Mouse (Mus musculus): ENCODE measurements around the gene Rfwd3. TPM values are rescaled to one million over a fixed set of nuclear protein-coding genes. Genes with fewer than 3 reads are reported as not detected.
"Not testable (repeated sequence)": the region's sequence is repeated elsewhere in the genome, so short reads cannot be mapped to it uniquely, and the experiment has no call there.

The Rfwd3 gene
- polyA plus RNA-seq, 1 experiment, result 34.4 TPM

GRCm38 (mm10) chr8:111325222-111325790, 25.3 kb upstream of the Rfwd3 start:
- no peaks in the 10 kb centered on the region; the same call in 1 of the 2 replicates for H3K4me1 ChIP-seq (ENCODE audit: control insufficient read depth, insufficient read depth, low read length)
- WGBS, result 47% methylated on average over 6 of the region's 6 CpGs
- no peak for TF ChIP-seq POLR2A (IDR thresholded peaks at IDR 0.05; ENCODE audit: borderline replicate concordance, control insufficient read depth, low read depth, low read length)
- TF ChIP-seq CTCF (IDR thresholded peaks at IDR 0.05; ENCODE audit: control insufficient read depth, insufficient read depth, low read length), result no peak
- no peak overlapping the region for H3K27ac ChIP-seq (ENCODE audit: control insufficient read depth, insufficient read depth, low read depth, low read length, poor library complexity)
- no peak overlapping the region for H3K4me3 ChIP-seq (replicated peaks; ENCODE audit: control insufficient read depth, low read depth, low read length)

DNA sequence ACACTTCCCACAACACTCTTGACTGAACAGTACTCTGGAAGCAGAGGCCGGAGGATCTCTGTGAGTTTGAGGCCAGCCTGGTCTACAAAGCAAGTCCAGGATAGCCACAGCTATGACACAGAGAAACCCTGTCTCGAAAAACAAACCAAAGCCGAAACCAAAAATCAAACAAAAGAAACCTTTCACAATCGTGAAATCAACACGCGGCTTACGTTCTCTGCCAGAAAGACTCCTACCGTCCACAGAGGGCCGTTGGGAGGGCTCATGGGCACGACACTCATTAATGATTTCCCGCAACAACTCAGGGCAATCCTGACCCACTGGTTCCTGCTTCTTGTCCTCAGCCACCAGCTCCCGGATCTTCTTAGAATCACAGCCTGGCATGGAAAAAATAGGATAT, 14.7 kb upstream of the Rfwd3 start:
- TF ChIP-seq CTCF (IDR thresholded peaks at IDR 0.05; ENCODE audit: control insufficient read depth, insufficient read depth, low read length) (no peak), POLR2A (IDR thresholded peaks at IDR 0.05; ENCODE audit: borderline replicate concordance, control insufficient read depth, low read depth, low read length) (no peak)
- Histone ChIP-seq H3K4me3 (replicated peaks; ENCODE audit: control insufficient read depth, low read depth, low read length) (no peak overlapping the region), H3K4me1 (ENCODE audit: control insufficient read depth, insufficient read depth, low read length) (peaks cover 2% of the 10 kb centered on the region), H3K27ac (ENCODE audit: control insufficient read depth, insufficient read depth, low read depth, low read length, poor library complexity) (no peak overlapping the region)
- WGBS, result 92% methylated on average over 12 of the region's 12 CpGs

DNA sequence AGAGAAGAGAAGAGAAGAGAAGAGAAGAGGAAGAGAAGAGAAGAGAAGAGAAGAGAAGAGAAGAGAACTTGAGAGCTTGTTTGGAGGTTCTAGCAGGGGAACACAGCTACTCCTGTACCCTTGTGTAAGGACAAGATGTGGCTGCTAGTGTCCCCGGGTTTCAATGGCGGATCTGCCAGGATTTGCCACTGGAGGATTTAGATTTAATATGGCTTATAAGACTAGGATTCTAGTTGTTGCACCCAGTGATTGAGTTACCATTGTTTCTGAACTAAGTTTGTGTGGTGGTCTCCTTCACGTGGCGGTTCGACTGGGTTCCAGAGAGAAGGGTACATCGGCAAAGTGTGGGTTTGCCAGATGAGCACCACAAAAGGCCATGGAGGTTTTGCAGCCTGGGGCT, 13.9 kb upstream of the Rfwd3 start:
- not testable (repeated sequence) for H3K27ac ChIP-seq (ENCODE audit: control insufficient read depth, insufficient read depth, low read depth, low read length, poor library complexity); H3K4me3 ChIP-seq (replicated peaks; ENCODE audit: control insufficient read depth, low read depth, low read length); H3K4me1 ChIP-seq (ENCODE audit: control insufficient read depth, insufficient read depth, low read length)
- WGBS, result 91% methylated on average over 6 of the region's 6 CpGs

DNA sequence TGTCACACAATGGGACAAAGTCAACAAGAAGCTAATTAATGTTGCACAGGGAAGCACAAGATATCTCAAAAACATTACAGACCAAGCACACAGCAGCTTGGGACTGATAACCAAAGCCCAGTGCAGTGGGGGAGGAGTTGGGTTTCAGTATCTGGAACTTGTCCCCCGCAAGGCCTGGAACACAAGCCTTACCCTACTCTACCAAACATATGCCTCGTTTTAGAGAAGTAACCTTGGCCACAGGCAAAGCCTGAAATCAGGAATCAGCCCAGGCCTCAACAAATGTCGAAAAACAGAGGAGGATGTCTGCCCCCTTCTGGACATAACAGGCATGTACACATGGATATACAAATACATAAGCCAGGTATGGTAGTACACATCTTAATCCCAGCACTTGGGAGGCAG, 12.7 kb upstream of the Rfwd3 start:
- no peak overlapping the region; the same call in 1 of the 2 replicates for H3K27ac ChIP-seq (ENCODE audit: control insufficient read depth, insufficient read depth, low read depth, low read length, poor library complexity)
- TF ChIP-seq POLR2A (IDR thresholded peaks at IDR 0.05; ENCODE audit: borderline replicate concordance, control insufficient read depth, low read depth, low read length) (no peak), CTCF (IDR thresholded peaks at IDR 0.05; ENCODE audit: control insufficient read depth, insufficient read depth, low read length) (peak; percentile 19; the same call in 1 of the 2 replicates)
- H3K4me3 ChIP-seq (replicated peaks; ENCODE audit: control insufficient read depth, low read depth, low read length), result no peak overlapping the region
- WGBS, result 37% methylated on average over 3 of the region's 3 CpGs
- peaks cover 2% of the 10 kb centered on the region for H3K4me1 ChIP-seq (ENCODE audit: control insufficient read depth, insufficient read depth, low read length)

- WGBS, result 92% methylated on average over 15 of the region's 15 CpGs
- H3K4me1 ChIP-seq (ENCODE audit: control insufficient read depth, insufficient read depth, low read length); H3K4me3 ChIP-seq (replicated peaks; ENCODE audit: control insufficient read depth, low read depth, low read length); H3K27ac ChIP-seq (ENCODE audit: control insufficient read depth, insufficient read depth, low read depth, low read length, poor library complexity): not testable (repeated sequence)
Observed at GRCm38 (mm10) chr8:111310006-111310405, 10.0 kb upstream of the Rfwd3 start.

- TF ChIP-seq POLR2A (IDR thresholded peaks at IDR 0.05; ENCODE audit: borderline replicate concordance, control insufficient read depth, low read depth, low read length) (no peak), CTCF (IDR thresholded peaks at IDR 0.05; ENCODE audit: control insufficient read depth, insufficient read depth, low read length) (no peak)
Observed at GRCm38 (mm10) chr8:111305031-111305730, 5.2 kb upstream of the Rfwd3 start.

GRCm38 (mm10) chr8:111304359-111304758, 4.3 kb upstream of the Rfwd3 start:
- Histone ChIP-seq H3K4me1 (ENCODE audit: control insufficient read depth, insufficient read depth, low read length) (no peaks in the 10 kb centered on the region), H3K27ac (ENCODE audit: control insufficient read depth, insufficient read depth, low read depth, low read length, poor library complexity) (no peak overlapping the region), H3K4me3 (replicated peaks; ENCODE audit: control insufficient read depth, low read depth, low read length) (no peak overlapping the region)
- TF ChIP-seq POLR2A (IDR thresholded peaks at IDR 0.05; ENCODE audit: borderline replicate concordance, control insufficient read depth, low read depth, low read length) (no peak), CTCF (IDR thresholded peaks at IDR 0.05; ENCODE audit: control insufficient read depth, insufficient read depth, low read length) (no peak)
- 90% methylated on average over 3 of the region's 3 CpGs for WGBS

More at GRCm38 (mm10) chr8:111305031-111305730, 5.2 kb upstream of the Rfwd3 start:
- no peaks in the 10 kb centered on the region for H3K4me1 ChIP-seq (ENCODE audit: control insufficient read depth, insufficient read depth, low read length)
- WGBS, result 63% methylated on average over 5 of the region's 5 CpGs
- no peak overlapping the region for H3K4me3 ChIP-seq (replicated peaks; ENCODE audit: control insufficient read depth, low read depth, low read length)
- no peak overlapping the region for H3K27ac ChIP-seq (ENCODE audit: control insufficient read depth, insufficient read depth, low read depth, low read length, poor library complexity)

DNA sequence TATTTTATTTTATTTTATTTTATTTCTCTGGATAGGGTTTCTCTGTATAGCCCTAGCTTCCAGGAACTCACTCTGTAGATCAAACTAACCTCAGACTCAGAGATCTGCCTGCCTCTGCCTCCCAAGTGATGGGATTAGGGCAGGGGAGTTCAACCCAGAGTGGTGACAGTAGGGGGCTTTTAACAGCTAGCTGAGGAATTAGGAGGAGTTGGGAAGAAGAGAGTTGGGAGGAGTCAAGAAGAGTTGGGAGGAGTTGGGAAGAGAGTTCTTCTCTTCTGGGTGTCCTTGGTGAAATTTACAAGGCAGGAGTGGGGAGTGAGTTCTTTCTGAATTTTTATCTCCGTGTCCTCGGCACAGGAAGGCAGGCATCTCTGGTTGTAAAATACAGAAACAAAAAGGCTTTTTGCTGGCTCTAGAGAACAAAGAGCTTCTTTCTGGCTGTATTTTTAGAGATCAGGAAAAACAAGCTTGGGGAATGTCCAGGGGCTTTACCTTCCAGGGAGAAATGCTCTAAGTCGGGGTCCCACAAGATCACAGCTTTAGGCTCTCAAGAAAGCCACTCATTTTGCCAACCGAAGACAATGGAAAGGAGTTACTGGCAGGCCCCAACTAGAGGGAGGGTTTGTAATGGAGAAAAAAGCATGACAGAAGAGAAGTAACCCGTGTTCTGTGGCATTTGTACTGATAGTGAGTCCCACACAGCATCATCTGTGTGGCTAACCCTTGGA, 3.2 kb upstream of the Rfwd3 start:
- H3K4me3 ChIP-seq (replicated peaks; ENCODE audit: control insufficient read depth, low read depth, low read length); H3K27ac ChIP-seq (ENCODE audit: control insufficient read depth, insufficient read depth, low read depth, low read length, poor library complexity); H3K4me1 ChIP-seq (ENCODE audit: control insufficient read depth, insufficient read depth, low read length): not testable (repeated sequence)
- WGBS, result 81% methylated on average over 5 of the region's 5 CpGs

Data from bone marrow, adult 2 months (tissue).